Mouse (Mus musculus): ENCODE measurements at regions not wholly inside any gene's neighbourhood (a gene's known extent, or its start where the extent isn't known, plus 50 kb on each side); places are given as distances from the start of the nearest gene placed in this dataset.
"Not testable (repeated sequence)": the region's sequence is repeated elsewhere in the genome, so short reads cannot be mapped to it uniquely, and the experiment has no call there.

DNA sequence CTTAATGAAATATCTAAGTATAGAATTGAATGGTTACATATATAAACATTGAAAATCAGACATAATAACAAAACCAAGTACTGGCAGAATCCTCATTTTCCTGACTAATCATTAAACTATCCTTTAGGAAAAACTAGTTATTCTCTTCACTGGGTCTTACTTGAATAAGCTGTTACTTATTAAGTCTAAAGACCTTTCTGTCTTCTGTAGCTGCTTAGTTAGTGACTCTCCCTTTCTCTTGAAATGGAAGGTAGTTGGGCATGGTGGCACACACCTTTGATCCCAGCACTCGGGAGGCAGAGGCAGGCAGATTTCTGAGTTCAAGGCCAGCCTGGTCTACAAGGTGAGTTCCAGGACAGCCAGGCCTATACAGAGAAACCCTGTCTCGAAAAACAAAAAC, 135.9 kb upstream of the Abcb5 start:
- DNase-seq (ENCODE audit: low read depth, low spot score) = not testable (repeated sequence)

DNA sequence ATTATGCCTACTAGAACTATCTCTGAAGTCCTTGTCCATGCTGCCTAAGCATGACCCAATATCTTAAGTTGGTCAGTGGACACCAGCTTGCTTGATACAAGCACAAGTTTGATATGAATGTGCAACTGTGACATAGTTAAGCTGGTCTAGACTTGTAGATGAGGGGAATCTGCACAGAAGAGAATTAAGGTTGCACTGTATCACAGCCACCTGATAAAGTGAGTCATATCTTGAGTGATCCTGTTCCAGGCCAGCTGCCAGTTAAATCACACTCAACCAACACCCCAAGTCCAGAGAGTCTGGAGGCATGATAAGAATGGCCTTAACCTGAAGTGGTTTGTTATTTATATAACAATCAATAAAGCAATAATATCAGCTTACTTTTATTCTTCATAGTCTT, 133.5 kb upstream of the Abcb5 start:
- no peak for DNase-seq (ENCODE audit: low read depth, low spot score)

DNA sequence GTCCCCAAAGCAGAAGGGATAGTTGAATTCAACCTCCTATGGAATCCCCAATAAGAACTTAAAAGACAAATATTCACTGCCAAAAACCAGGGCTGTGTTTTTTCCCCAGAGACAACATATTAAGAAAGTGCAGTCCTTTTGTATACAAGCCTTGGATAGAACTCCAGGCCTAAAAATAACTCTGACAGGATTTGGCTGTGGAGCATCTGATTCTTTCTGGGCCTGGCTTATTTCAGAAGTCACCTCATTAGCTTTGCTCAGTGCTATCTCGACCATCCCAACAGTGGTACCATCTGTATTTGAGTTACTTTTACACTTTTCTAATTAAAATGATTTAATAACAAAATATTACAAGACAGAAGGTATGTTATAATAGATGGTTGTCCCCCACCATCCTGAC, 131.6 kb upstream of the Abcb5 start:
- no peak for DNase-seq (ENCODE audit: low read depth, low spot score)

DNA sequence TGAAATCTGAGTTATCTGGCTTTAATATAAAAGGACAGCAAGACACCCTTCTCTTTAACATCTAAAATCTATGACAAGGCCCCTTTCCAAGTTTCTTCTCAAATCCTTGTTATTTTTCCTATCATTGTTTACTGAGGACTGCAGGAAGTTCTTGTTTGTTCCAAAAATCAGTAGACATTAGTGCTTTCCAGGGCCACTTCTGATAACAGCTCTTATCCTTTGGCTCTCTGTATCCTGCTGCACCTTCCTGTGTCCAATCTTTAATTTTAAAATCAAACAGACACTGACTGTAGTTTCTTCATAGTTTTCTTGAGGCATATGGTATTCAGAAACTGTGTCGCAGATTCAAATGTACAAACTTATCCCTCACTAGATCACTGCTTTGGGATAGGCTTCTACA, 128.1 kb upstream of the Abcb5 start:
- DNase-seq (ENCODE audit: low read depth, low spot score) = no peak

GRCm38 (mm10) chr12:119093402-119093801, 127.2 kb upstream of the Abcb5 start:
- no peak for DNase-seq (ENCODE audit: low read depth, low spot score)

DNA sequence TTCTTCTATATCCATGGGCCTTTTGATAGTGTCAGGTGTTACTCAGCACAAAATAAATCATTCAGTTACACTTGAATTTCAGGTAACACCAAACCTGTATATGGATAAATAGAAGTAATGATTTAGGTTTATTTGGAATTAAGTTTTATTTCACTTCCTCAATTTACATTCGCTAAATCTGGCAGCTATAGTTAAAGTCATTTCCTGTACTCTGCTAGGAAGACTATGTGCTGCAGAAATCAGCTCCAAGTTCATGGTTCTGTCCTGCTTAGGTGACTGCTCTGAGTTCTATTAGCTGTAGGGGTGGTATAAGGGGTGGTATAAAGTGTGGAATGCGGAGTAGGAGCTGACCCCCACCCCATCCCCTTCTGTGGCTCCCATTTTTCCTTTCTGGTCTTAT, 123.1 kb upstream of the Abcb5 start:
- no peak for DNase-seq (ENCODE audit: low read depth, low spot score)

- DNase-seq (ENCODE audit: low read depth, low spot score) = no peak
Observed at GRCm38 (mm10) chr12:119088666-119089065, 122.4 kb upstream of the Abcb5 start.

DNA sequence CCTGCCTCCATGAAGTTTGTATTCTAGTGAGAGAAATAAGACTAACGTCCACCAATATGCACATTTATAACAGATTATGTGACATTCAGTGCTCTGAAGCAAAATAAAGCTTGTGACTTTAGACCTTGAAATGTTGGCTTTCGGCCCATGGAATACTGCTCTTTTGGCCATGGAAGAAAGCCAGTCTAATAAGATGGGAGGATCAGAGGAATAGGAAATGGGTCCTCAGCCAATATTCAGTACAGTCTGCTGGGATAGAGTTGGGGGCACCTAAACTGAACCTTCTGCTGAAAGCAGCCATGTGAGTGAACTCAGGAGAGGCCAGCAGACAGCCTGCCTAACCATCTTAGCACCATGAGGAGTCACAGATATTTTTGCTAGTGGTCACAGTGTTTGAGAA, 118.6 kb upstream of the Abcb5 start:
- DNase-seq (ENCODE audit: low read depth, low spot score) = no peak

- no peak for DNase-seq (ENCODE audit: low read depth, low spot score)
Observed at GRCm38 (mm10) chr12:119082781-119083180, 116.6 kb upstream of the Abcb5 start.

DNA sequence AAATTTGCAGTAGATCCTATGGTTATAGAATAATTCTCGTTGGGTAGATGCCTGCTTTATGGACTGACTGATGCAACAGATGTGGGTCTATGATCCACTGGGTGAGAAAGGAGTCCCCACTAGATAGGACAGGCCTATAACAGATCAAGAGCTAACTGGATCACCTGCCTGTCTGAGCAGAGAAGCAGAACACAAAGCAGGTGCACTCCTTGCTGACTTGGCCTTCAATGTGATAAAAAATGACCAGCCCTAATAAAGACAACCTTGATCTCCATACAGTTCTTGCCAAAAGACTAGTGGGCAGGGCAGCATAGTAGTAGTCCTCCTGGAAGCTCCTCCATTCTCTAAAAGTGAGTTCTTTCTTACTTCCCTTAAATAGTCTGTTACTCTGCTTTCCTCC, 109.6 kb upstream of the Abcb5 start:
- no peak for DNase-seq (ENCODE audit: low read depth, low spot score)

- DNase-seq (ENCODE audit: low read depth, low spot score) = no peak
Observed at GRCm38 (mm10) chr12:119074742-119075478, 108.7 kb upstream of the Abcb5 start.

- no peak for DNase-seq (ENCODE audit: low read depth, low spot score)
Observed at GRCm38 (mm10) chr12:119074147-119074546, 107.9 kb upstream of the Abcb5 start.

GRCm38 (mm10) chr12:119070963-119071362, 104.7 kb upstream of the Abcb5 start:
- DNase-seq (ENCODE audit: low read depth, low spot score) = no peak

GRCm38 (mm10) chr12:119070446-119070845, 104.2 kb upstream of the Abcb5 start:
- DNase-seq (ENCODE audit: low read depth, low spot score) = no peak

DNA sequence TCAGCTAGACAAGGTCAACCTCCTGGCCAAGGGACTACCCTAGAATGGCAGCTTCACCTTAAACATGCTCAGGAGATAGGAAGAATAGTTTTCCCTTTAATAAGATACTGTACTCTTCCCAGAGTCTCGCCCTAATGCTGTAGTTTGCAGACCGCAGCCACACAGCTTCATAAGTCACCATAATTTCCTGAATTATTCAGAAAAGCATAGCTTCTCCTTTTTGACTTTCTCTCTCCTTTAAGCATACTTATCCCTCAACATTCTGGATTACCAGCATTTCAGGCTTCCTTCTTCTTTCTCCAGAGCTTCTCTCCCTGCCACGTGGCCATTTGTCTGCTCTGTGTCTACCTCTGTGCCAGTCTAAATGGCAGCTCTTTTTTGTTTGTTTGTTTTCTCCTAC, 103.5 kb upstream of the Abcb5 start:
- no peak for DNase-seq (ENCODE audit: low read depth, low spot score)

DNA sequence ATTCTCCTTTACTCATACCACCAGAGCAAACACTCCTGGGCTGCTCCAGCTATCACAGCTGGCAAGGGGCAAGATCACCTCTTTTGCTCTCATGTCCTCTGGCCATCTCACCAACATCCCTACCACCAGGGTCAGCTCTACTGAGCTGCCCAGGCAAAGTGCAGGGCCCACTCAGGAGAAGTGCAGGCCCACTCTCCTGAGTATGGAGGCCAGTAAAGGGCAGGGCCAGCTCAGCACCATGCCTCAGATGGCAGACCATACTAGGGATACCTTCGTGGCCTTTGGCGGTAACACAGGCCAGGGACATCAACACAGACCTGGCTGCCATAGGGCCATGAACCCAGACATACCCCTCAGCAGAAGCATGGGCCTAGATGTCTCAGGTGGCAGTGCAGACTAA, 101.9 kb upstream of the Abcb5 start:
- DNase-seq (ENCODE audit: low read depth, low spot score) = no peak

GRCm38 (mm10) chr12:119062931-119063330, 96.7 kb upstream of the Abcb5 start:
- no peak for DNase-seq (ENCODE audit: low read depth, low spot score)

DNA sequence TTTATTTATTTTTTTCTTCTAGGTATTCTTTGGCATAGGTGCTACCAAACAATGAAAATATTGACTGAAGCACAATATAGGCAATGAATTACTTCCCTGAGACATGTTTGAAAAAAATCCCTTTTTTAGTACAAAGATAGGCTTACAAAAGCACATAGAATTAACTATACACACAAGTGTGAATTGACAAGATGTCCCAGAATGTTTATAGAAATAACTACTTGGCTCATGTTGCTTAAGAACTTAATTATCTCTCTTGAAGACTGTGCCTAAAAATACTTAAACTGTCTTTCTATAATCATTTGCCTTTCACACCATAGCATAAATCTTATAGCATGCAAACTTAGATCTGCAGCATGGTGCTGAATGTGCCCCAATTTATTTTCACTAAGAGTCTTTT, 96.3 kb upstream of the Abcb5 start:
- DNase-seq (ENCODE audit: low read depth, low spot score) = no peak

GRCm38 (mm10) chr12:119054560-119054959, 88.3 kb upstream of the Abcb5 start:
- DNase-seq (ENCODE audit: low read depth, low spot score) = no peak

DNA sequence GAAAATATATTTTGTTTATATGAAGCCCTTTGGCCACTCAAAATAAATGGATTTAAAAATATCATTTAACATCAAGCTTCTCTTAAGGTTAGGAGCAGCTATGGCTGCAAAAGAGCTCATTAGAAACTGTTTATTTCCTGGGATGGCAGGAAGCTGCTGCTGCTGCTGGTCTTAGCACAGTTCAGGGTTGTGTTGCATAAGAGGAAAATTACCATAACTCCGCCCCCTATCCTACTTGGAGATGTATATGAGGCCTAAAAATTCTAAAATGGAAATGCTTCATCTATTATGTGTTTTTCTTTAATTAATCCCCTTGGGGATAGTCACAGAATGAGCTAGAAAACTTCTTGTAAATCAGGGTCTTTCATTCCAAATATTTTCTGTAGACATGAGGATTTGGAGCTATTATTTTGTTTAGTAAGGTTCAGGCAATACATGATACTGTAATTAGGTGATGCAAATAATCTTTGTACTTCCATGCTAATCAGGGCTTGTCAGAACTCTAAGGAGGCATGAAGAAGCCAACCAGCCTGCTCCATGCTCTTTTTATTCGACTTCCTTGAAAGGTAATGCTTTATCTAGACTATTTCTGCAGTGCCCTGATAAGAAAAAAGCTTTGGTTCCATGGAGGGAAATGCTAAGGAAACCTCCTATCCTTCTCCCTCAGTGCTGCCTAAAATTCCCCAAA, 85.6 kb upstream of the Abcb5 start:
- DNase-seq (ENCODE audit: low read depth, low spot score) = no peak

GRCm38 (mm10) chr12:119038306-119038705, 72.1 kb upstream of the Abcb5 start:
- no peak for DNase-seq (ENCODE audit: low read depth, low spot score)

DNA sequence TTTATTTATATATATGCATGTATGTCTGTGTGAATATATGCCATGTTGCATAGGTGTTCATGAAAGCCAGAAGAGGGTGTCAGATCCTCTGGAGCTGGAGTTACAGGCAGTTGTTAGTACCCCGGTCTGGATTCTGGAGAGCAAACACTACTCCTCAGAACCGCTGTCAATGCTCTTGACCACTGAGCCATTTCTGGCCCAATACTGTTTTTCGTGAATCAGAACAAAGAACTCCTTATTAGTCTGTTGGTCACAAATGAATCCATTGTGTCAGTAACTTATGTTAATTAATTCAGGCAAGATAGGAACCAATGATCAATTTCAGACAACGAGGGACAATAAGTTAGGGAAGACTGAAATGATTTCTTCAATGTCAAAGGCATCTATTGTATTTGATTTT, 68.6 kb upstream of the Abcb5 start:
- DNase-seq (ENCODE audit: low read depth, low spot score) = no peak

DNA sequence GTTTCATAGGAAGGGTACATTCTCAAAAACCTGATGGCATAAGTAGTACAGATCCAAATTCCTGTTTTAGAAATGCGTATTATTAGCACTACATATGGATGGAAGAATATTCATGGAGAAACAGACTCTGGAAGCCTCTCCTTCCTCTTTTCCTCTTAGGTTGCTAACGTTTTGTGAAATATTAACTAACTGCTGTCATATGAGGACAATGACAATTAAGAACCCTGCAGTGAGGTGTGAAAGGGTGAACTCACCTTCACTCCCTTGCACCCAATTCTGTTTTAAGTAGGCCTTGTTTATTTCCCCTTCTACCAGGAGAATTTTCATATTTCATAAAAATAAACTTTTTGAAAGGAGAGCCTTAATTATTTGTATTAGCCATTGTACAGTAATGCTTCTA, 62.5 kb upstream of the Abcb5 start:
- no peak for DNase-seq (ENCODE audit: low read depth, low spot score)

GRCm38 (mm10) chr12:119028161-119028560, 61.9 kb upstream of the Abcb5 start:
- DNase-seq (ENCODE audit: low read depth, low spot score) = no peak

Measured in ES-CJ7 (cell line).